Mouse (Mus musculus): ENCODE measurements around the gene Mtmr4. TPM values are rescaled to one million over a fixed set of nuclear protein-coding genes. Genes with fewer than 3 reads are reported as not detected.

The Mtmr4 gene
- total RNA-seq, 2 experiments from 2014 or later: 91.7 to 96.4 TPM

Other genes starting within 250 kb of the Mtmr4 start
- gene Ppm1e, start 233.1 kb upstream of the Mtmr4 start, total RNA-seq (2021): 100 to 1,000 TPM; 239 to 249 TPM
- gene Rad51c, start 187.2 kb upstream of the Mtmr4 start, total RNA-seq (2021): 1 to 10 TPM; 4.5 to 4.6 TPM
- gene Tex14, start 187.1 kb upstream of the Mtmr4 start, total RNA-seq (2021): under 1 TPM; 0.15 to 0.23 TPM
- gene Gm11492, start 25.5 kb upstream of the Mtmr4 start, total RNA-seq (2021): not detected
- 100 to 1,000 TPM; 172 to 222 TPM for gene Sept4, start 23.3 kb upstream of the Mtmr4 start, total RNA-seq (2021)
- gene Hsf5, start 25.0 kb downstream of the Mtmr4 start, total RNA-seq (2021): under 1 TPM; 0.47 to 0.66 TPM
- gene Rnf43, start 70.6 kb downstream of the Mtmr4 start, total RNA-seq (2021): 1 to 10 TPM; 2.5 to 3.1 TPM
- gene Supt4a, start 145.4 kb downstream of the Mtmr4 start, total RNA-seq (2021): 10 to 100 TPM; 75.6 to 77.3 TPM
- 100 to 1,000 TPM; 128 to 144 TPM for gene Tspoap1, start 168.4 kb downstream of the Mtmr4 start, total RNA-seq (2021)
- gene Mpo, start 201.4 kb downstream of the Mtmr4 start, total RNA-seq (2021): under 1 TPM in 1 of 2 experiments, not detected in 1; 0.22 TPM
- under 1 TPM; 0.15 to 0.37 TPM for gene Lpo, start 236.1 kb downstream of the Mtmr4 start, total RNA-seq (2021)